Mouse (Mus musculus): Measurements from ENCODE around the gene Pafah1b3.
A peak's percentile ranks its signal among the peaks of the same experiment; 100 is the strongest.

The Pafah1b3 gene

GRCm38 (mm10) chr7:25305956-25306613, 8.3 kb upstream of the Pafah1b3 start, which contains the start of gene Tmem145:
Gene Tmem145 (plus strand): TSS chr7:25306106.
- DNase-seq (ENCODE audit: low spot score): peak; percentile 49

GRCm38 (mm10) chr7:25305481-25305880, 7.7 kb upstream of the Pafah1b3 start:
- no peak for DNase-seq (ENCODE audit: low spot score)

GRCm38 (mm10) chr7:25303685-25304006, 5.9 kb upstream of the Pafah1b3 start:
- DNase-seq (ENCODE audit: low spot score): no peak

- no peak for DNase-seq (ENCODE audit: low spot score)
Measured at GRCm38 (mm10) chr7:25303003-25303684, 5.4 kb upstream of the Pafah1b3 start.

- DNase-seq (ENCODE audit: low spot score): peak; percentile 28
Measured at GRCm38 (mm10) chr7:25301063-25301462, 3.3 kb upstream of the Pafah1b3 start, which contains the start of gene Prr19. Gene Prr19 (plus strand): TSS chr7:25301411.

GRCm38 (mm10) chr7:25296945-25297453, 787 bp downstream of the Pafah1b3 start:
- peak; percentile 37 for DNase-seq (ENCODE audit: low spot score)

GRCm38 (mm10) chr7:25294960-25295722, 2.6 kb downstream of the Pafah1b3 start:
- DNase-seq (ENCODE audit: low spot score): no peak

GRCm38 (mm10) chr7:25294495-25294894, 3.3 kb downstream of the Pafah1b3 start:
- no peak for DNase-seq (ENCODE audit: low spot score)

- no peak for DNase-seq (ENCODE audit: low spot score)
Measured at GRCm38 (mm10) chr7:25293191-25293739, 4.5 kb downstream of the Pafah1b3 start.

GRCm38 (mm10) chr7:25292107-25292506, 5.7 kb downstream of the Pafah1b3 start:
- no peak for DNase-seq (ENCODE audit: low spot score)

- DNase-seq (ENCODE audit: low spot score): peak; percentile 57
Measured at GRCm38 (mm10) chr7:25290911-25291310, 6.9 kb downstream of the Pafah1b3 start.

- DNase-seq (ENCODE audit: low spot score): no peak
Measured at GRCm38 (mm10) chr7:25290463-25290862, 7.3 kb downstream of the Pafah1b3 start.

- DNase-seq (ENCODE audit: low spot score): no peak
Measured at GRCm38 (mm10) chr7:25289925-25290324, 7.9 kb downstream of the Pafah1b3 start.

- DNase-seq (ENCODE audit: low spot score): no peak
Measured at GRCm38 (mm10) chr7:25288721-25289120, 9.1 kb downstream of the Pafah1b3 start.

GRCm38 (mm10) chr7:25288011-25288410, 9.8 kb downstream of the Pafah1b3 start:
- no peak for DNase-seq (ENCODE audit: low spot score)

GRCm38 (mm10) chr7:25286989-25287388, 10.8 kb downstream of the Pafah1b3 start:
- no peak for DNase-seq (ENCODE audit: low spot score)

GRCm38 (mm10) chr7:25285511-25286238, 12.1 kb downstream of the Pafah1b3 start:
- DNase-seq (ENCODE audit: low spot score): no peak

GRCm38 (mm10) chr7:25284766-25285165, 13.0 kb downstream of the Pafah1b3 start:
- no peak for DNase-seq (ENCODE audit: low spot score)

GRCm38 (mm10) chr7:25284171-25284570, 13.6 kb downstream of the Pafah1b3 start:
- no peak for DNase-seq (ENCODE audit: low spot score)

GRCm38 (mm10) chr7:25283637-25284036, 14.1 kb downstream of the Pafah1b3 start:
- DNase-seq (ENCODE audit: low spot score): peak; percentile 25

GRCm38 (mm10) chr7:25282731-25283211, 15.0 kb downstream of the Pafah1b3 start:
- DNase-seq (ENCODE audit: low spot score): peak; percentile 67

All from MN1 (cell line).